Mouse (Mus musculus) heart, embryonic 13.5 days (tissue): Measurements from ENCODE around the gene Olfr655. TPM values are rescaled to one million over a fixed set of nuclear protein-coding genes. Genes with fewer than 3 reads are reported as not detected.

ENCODE experiments used
- ATAC-seq: fragments of 200-750 bp; cut with Nextera tagmentation; 2 replicates; pipeline ENCODE4 v1.8.0; 2017; ENCODE audit warnings: moderate TSS enrichment; ENCODE audit not compliant: insufficient number of reproducible peaks, low FRiP score, low TSS enrichment; ENCODE audit errors: extremely low read depth
- H3K27ac ChIP-seq: fragments of 300-500 bp; sonication (generic); replicated peaks from 2 replicates; pipeline ENCODE4 v1.5.1; 2015; ENCODE audit warnings: moderate library complexity, mild to moderate bottlenecking, inconsistent platforms
- H3K27me3 ChIP-seq: fragments of 300-500 bp; sonication (generic); replicated peaks from 2 replicates; pipeline ENCODE4 v1.6.1; 2015; ENCODE audit warnings: mild to moderate bottlenecking, inconsistent platforms
- H3K36me3 ChIP-seq: fragments of 300-500 bp; sonication (generic); 2 replicates; pipeline ENCODE4 v1.6.1; 2015; ENCODE audit warnings: mild to moderate bottlenecking, inconsistent platforms
- H3K4me1 ChIP-seq: fragments of 300-500 bp; sonication (generic); 2 replicates; pipeline ENCODE4 v1.6.1; 2015; ENCODE audit warnings: inconsistent platforms
- H3K4me2 ChIP-seq: fragments of 300-500 bp; sonication (generic); 2 replicates; pipeline ENCODE4 v1.6.1; 2015; ENCODE audit warnings: inconsistent platforms, mild to moderate bottlenecking, moderate library complexity
- H3K4me3 ChIP-seq: fragments of 300-500 bp; sonication (generic); 2 replicates; pipeline ENCODE4 v1.5.1; 2015; ENCODE audit warnings: moderate library complexity, mild to moderate bottlenecking, inconsistent platforms
- H3K9ac ChIP-seq: fragments of 300-500 bp; sonication (generic); 2 replicates; pipeline ENCODE4 v1.6.1; 2015; ENCODE audit warnings: inconsistent platforms, mild to moderate bottlenecking, moderate library complexity
- H3K9me3 ChIP-seq: fragments of 300-500 bp; sonication (generic); 2 replicates; pipeline ENCODE4 v1.6.1; 2016; ENCODE audit warnings: inconsistent platforms
- WGBS: fragments of 180-500 bp; shearing (Covaris S2); methylation state at CpG from one replicate; pipeline ENCODE4 v1.1.7; 2015; ENCODE audit warnings: mixed read lengths; 5-methylcytosine and 5-hydroxymethylcytosine counted together
- polyA plus RNA-seq: library from polyadenylated mRNA; unstranded; fragments of >200 nt; fragmentation: Nextera tagmentation; extraction: Ambion mirVana; gene quantifications from 2 replicates; pipeline ENCODE4 v1.2.1, GENCODE M21; 2015

Gene Olfr655
- polyA plus RNA-seq, 1 experiment from 2014 or later = not detected

DNA sequence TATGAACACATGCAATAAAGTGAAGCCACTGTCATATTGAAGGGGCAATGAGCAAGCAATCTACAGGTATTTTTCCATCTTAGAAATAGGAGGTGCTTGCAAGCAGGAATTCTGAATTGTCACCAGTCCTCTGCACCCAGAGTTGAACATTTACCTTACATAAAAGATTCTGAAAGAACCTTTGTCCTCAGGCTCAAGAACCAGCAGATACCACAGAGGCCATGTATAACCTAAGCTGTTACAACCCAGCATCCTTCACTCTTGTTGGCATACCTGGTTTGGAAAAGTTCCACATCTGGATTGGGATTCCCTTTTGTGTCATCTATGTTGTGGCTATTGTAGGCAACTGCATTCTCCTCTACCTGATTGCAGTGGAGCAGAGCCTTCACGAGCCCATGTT is 48.9 kb downstream of the Olfr655 start:
- no peaks in the 10 kb centered on the region for H3K27me3 ChIP-seq
- H3K4me1 ChIP-seq = no peaks in the 10 kb centered on the region
- H3K9me3 ChIP-seq = no peaks in the 10 kb centered on the region
- no peak overlapping the region for H3K4me3 ChIP-seq
- no peak overlapping the region for H3K27ac ChIP-seq
- H3K4me2 ChIP-seq = no peak overlapping the region
- no peak for ATAC-seq
- 46% methylated on average over 1 of the region's 1 CpGs for WGBS
- H3K9ac ChIP-seq = no peak overlapping the region
- no peaks in the 10 kb centered on the region for H3K36me3 ChIP-seq

DNA sequence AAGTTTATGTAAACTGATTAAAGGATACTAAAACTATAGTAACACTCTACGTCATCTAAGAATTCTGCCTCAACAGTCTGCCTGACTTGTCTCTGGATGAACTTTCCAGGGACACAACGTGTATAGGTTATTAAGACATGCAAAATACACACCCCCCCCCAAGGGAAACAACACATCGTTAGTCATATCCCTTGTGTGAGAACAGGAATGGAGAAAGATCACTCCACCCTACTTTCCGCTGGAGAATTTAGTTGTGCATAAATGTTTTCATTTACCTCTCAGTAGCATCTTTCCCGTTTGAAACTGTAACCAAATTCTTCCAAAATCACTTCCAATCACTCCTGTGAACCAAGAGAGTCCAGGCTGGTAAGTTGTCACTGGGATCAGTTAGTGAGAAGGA is 51.7 kb downstream of the Olfr655 start, which contains the start of gene Olfr651:
Gene Olfr651 (plus strand): TSS at position 301 of the 400 bp plus-strand sequence.
- no peak for ATAC-seq
- Histone ChIP-seq H3K36me3 (no peaks in the 10 kb centered on the region), H3K27me3 (no peaks in the 10 kb centered on the region), H3K4me3 (no peak within 1 kb of the TSS), H3K4me2 (no peak within 1 kb of the TSS), H3K9ac (no peak within 1 kb of the TSS), H3K4me1 (no peaks in the 10 kb centered on the region), H3K9me3 (no peaks in the 10 kb centered on the region), H3K27ac (no peak within 1 kb of the TSS)
- WGBS = 68% methylated on average over 5 of the region's 5 CpGs

Other genes starting within 250 kb of the Olfr655 start
- gene Trim12c, start 248.4 kb downstream of the Olfr655 start, polyA plus RNA-seq = 2.3 and 2.6 TPM in 2 replicates
- 0.20 and 0.22 TPM in 2 replicates for gene Trim30b, start 231.9 kb downstream of the Olfr655 start, polyA plus RNA-seq
- 0.11 and 0.16 TPM in 2 replicates for gene Trim30c, start 200.9 kb downstream of the Olfr655 start, polyA plus RNA-seq
- 1.0 TPM in 2 replicates for gene Trim30a, start 136.6 kb downstream of the Olfr655 start, polyA plus RNA-seq
- gene Trim30d, start 93.9 kb downstream of the Olfr655 start, polyA plus RNA-seq = 0.21 and 0.47 TPM in 2 replicates
- gene Olfr651, start 51.6 kb downstream of the Olfr655 start, polyA plus RNA-seq = not detected in 2 replicates
- gene Olfr652, start 40.9 kb downstream of the Olfr655 start, polyA plus RNA-seq = not detected in 2 replicates
- not detected in 2 replicates for gene Olfr653, start 24.5 kb downstream of the Olfr655 start, polyA plus RNA-seq
- not detected in 2 replicates for gene Olfr654, start 14.8 kb downstream of the Olfr655 start, polyA plus RNA-seq
- gene Olfr656, start 12.2 kb upstream of the Olfr655 start, polyA plus RNA-seq = not detected in 2 replicates
- not detected in 2 replicates for gene Olfr657, start 23.0 kb upstream of the Olfr655 start, polyA plus RNA-seq
- not detected in 2 replicates for gene Olfr658, start 45.5 kb upstream of the Olfr655 start, polyA plus RNA-seq
- gene Olfr659, start 65.0 kb upstream of the Olfr655 start, polyA plus RNA-seq = not detected in 2 replicates
- gene Olfr661, start 84.7 kb upstream of the Olfr655 start, polyA plus RNA-seq = not detected in 2 replicates
- gene Usp17le, start 175.7 kb upstream of the Olfr655 start, polyA plus RNA-seq = not detected in 2 replicates
- not detected in 2 replicates for gene Usp17lb, start 240.8 kb upstream of the Olfr655 start, polyA plus RNA-seq